Mouse (Mus musculus): ENCODE data around the gene Gm37240. TPM values are rescaled to one million over a fixed set of nuclear protein-coding genes. Genes with fewer than 3 reads are reported as not detected.
A peak's percentile ranks its signal among the peaks of the same experiment; 100 is the strongest.

Gene Gm37240
- polyA plus RNA-seq, 1 experiment from 2014 or later = 0.16 TPM

GRCm38 (mm10) chr3:85126970-85127369 lies 760.3 kb downstream of the Gm37240 start:
- H3K4me1 ChIP-seq (replicated peaks) = no peaks in the 10 kb centered on the region; the same call in 1 of the 2 replicates
- H3K27me3 ChIP-seq = no peaks in the 10 kb centered on the region
- no peak overlapping the region for H3K27ac ChIP-seq
- H3K4me2 ChIP-seq (replicated peaks) = no peak overlapping the region
- no peak overlapping the region for H3K4me3 ChIP-seq (replicated peaks)
- H3K9me3 ChIP-seq = no peaks in the 10 kb centered on the region
- WGBS = 91% methylated on average over 7 of the region's 7 CpGs
- H3K36me3 ChIP-seq = no peaks in the 10 kb centered on the region
- no peak for ATAC-seq
- no peak overlapping the region for H3K9ac ChIP-seq (replicated peaks)

DNA sequence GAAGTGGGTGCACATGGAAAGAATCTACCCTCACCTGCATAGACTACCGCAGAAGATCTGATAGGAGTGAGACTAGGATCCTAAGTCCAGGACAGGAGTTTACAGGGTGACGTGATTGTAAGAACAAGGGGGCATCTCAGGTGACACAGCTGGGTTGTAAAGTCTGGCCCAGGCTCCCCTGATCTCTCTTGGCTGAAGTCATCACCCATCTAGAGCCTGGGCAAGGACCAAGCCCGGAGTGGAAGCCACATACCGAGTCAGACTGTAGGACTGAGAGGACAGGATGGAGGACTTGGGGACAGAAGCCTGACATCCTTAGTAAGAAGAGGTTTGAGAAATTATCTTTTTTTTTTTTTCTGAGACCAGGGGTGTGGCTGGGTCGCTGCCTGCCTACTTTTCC lies 761.8 kb downstream of the Gm37240 start:
- Histone ChIP-seq H3K27ac (no peak overlapping the region), H3K4me1 (replicated peaks) (no peaks in the 10 kb centered on the region; the same call in 1 of the 2 replicates), H3K9me3 (no peaks in the 10 kb centered on the region), H3K4me2 (replicated peaks) (no peak overlapping the region), H3K4me3 (replicated peaks) (no peak overlapping the region), H3K36me3 (no peaks in the 10 kb centered on the region), H3K9ac (replicated peaks) (no peak overlapping the region), H3K27me3 (no peaks in the 10 kb centered on the region)
- ATAC-seq = no peak
- WGBS = 92% methylated on average over 5 of the region's 5 CpGs

DNA sequence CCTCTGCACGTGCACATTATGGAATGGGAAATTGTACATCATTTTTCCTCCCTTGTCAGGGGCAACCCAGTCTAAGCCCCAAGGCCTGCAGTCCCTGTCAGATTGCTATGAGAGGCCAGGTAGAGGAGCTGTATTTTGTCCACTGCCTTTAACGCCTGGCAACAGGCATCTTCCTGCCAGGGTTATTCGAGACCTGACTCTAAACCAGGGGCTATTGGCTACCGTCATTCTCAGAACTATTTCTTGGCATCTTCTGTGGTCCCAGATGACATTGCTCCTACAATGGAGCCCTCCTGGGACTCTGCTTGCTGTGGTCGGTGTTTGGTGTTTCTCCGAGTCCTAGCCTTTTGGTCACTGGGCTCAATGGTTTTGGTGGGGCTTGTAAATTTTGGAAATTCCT lies 762.4 kb downstream of the Gm37240 start:
- no peaks in the 10 kb centered on the region for H3K9me3 ChIP-seq
- H3K4me3 ChIP-seq (replicated peaks) = no peak overlapping the region
- no peak for ATAC-seq
- WGBS = 92% methylated on average over 6 of the region's 6 CpGs
- H3K27me3 ChIP-seq = no peaks in the 10 kb centered on the region
- H3K36me3 ChIP-seq = no peaks in the 10 kb centered on the region
- no peak overlapping the region for H3K4me2 ChIP-seq (replicated peaks)
- H3K9ac ChIP-seq (replicated peaks) = no peak overlapping the region
- H3K4me1 ChIP-seq (replicated peaks) = no peaks in the 10 kb centered on the region; the same call in 1 of the 2 replicates
- no peak overlapping the region for H3K27ac ChIP-seq

- Histone ChIP-seq H3K9me3 (no peaks in the 10 kb centered on the region), H3K4me1 (replicated peaks) (no peaks in the 10 kb centered on the region; the same call in 1 of the 2 replicates), H3K9ac (replicated peaks) (no peak overlapping the region), H3K36me3 (no peaks in the 10 kb centered on the region), H3K4me3 (replicated peaks) (no peak overlapping the region), H3K4me2 (replicated peaks) (no peak overlapping the region), H3K27ac (no peak overlapping the region), H3K27me3 (no peaks in the 10 kb centered on the region)
- 88% methylated on average over 7 of the region's 7 CpGs for WGBS
- ATAC-seq = no peak
Observed at GRCm38 (mm10) chr3:85124410-85124809, 762.9 kb downstream of the Gm37240 start.

DNA sequence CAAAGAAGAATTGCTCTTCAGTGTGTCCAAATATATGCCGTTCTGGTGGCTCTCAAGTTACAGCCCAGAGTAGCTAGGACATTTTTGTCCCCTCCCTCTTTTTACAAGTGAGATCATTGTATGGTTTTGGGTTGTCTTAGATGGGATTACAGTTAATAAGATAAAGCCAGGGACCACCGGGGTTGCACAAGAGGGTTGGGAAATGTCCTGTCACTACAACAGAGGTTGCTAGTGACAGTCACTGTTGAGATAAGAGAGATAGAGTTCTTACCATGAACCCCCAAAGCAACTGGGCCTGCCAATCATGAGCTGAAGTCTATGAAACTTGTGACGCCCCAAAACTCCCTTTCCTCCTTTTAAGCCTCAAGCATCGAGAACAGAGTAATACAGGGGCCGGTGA lies 769.6 kb downstream of the Gm37240 start:
- Histone ChIP-seq H3K36me3 (no peaks in the 10 kb centered on the region), H3K9ac (replicated peaks) (no peak overlapping the region), H3K9me3 (no peaks in the 10 kb centered on the region), H3K27me3 (no peaks in the 10 kb centered on the region), H3K4me3 (replicated peaks) (no peak overlapping the region), H3K4me2 (replicated peaks) (no peak overlapping the region), H3K4me1 (replicated peaks) (no peaks in the 10 kb centered on the region; the same call in 1 of the 2 replicates), H3K27ac (no peak overlapping the region)
- no peak for ATAC-seq
- WGBS = 83% methylated on average over 5 of the region's 5 CpGs

DNA sequence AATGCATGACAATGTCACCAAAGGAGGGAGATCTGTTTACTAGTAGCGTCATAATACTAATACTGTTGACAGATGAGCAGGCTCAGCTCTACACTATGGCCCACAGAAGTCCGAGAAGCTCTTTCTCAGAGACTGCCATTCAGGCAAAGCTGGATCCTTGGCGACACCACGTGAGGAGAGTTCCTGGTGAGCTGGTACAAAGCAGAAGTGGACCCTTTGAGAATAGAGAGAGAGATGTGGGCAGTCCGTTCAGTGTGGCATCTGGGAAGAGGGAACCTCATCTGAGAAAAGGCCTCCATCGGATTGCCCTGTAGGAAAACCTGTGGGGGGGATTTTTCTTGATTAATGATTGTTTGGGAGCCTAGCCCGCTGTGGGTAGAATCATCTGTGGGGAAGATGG lies 770.3 kb downstream of the Gm37240 start:
- no peaks in the 10 kb centered on the region for H3K36me3 ChIP-seq
- WGBS = 83% methylated on average over 7 of the region's 7 CpGs

DNA sequence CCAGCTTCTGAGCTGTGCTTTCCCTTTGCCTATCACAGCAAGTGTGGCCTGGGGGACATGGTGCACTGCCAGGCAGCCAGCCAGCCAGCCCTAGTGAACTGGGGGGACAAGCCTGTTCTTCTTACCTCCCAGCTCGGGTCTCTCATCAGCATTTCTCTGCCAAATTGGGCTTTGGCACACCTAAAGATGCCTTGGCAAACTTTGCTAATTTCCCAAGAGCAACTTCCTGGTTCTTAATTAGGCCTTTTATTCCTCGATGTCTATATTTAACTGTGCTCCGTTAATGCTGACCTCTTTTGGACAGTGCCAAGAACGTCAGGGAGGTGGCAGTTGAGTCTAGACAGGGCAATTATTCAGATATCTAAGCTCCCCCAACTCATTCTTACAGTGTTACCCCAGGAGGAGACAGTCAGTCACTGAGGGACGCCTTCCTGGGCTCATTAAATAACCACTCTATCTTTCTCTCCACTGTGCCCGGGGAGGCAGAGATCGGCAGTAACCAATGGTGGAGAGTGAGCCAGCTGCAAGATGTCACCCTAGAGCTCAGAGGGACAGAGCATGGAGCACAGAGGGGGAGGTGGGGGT lies 771.3 kb downstream of the Gm37240 start:
- Histone ChIP-seq H3K4me3 (replicated peaks) (no peak overlapping the region), H3K36me3 (no peaks in the 10 kb centered on the region), H3K27me3 (no peaks in the 10 kb centered on the region), H3K9ac (replicated peaks) (no peak overlapping the region), H3K27ac (no peak overlapping the region), H3K9me3 (no peaks in the 10 kb centered on the region), H3K4me2 (replicated peaks) (no peak overlapping the region), H3K4me1 (replicated peaks) (no peaks in the 10 kb centered on the region)
- ATAC-seq = 0 out of 2 replicates have a peak, but pooled peaks have one; percentile 30
- WGBS = 76% methylated on average over 7 of the region's 7 CpGs

More for the DNA sequence above, 770.3 kb downstream of the Gm37240 start:
- H3K9ac ChIP-seq (replicated peaks) = no peak overlapping the region
- no peak overlapping the region for H3K27ac ChIP-seq
- no peaks in the 10 kb centered on the region for H3K27me3 ChIP-seq
- H3K4me1 ChIP-seq (replicated peaks) = no peaks in the 10 kb centered on the region; the same call in 1 of the 2 replicates
- no peak overlapping the region for H3K4me3 ChIP-seq (replicated peaks)
- ATAC-seq = no peak
- H3K9me3 ChIP-seq = no peaks in the 10 kb centered on the region
- H3K4me2 ChIP-seq (replicated peaks) = no peak overlapping the region

GRCm38 (mm10) chr3:85113565-85113964 lies 773.8 kb downstream of the Gm37240 start:
- WGBS = 89% methylated on average over 1 of the region's 1 CpGs
- Histone ChIP-seq H3K27me3 (no peaks in the 10 kb centered on the region), H3K36me3 (no peaks in the 10 kb centered on the region), H3K27ac (no peak overlapping the region), H3K9ac (replicated peaks) (no peak overlapping the region), H3K4me3 (replicated peaks) (no peak overlapping the region), H3K4me2 (replicated peaks) (no peak overlapping the region), H3K9me3 (no peaks in the 10 kb centered on the region), H3K4me1 (replicated peaks) (peaks cover 5% of the 10 kb centered on the region; the same call in 1 of the 2 replicates)
- no peak for ATAC-seq

GRCm38 (mm10) chr3:85110762-85111161 lies 776.6 kb downstream of the Gm37240 start:
- ATAC-seq = no peak
- 28% methylated on average over 4 of the region's 4 CpGs for WGBS
- H3K9me3 ChIP-seq = no peaks in the 10 kb centered on the region
- H3K4me1 ChIP-seq (replicated peaks) = peaks cover 11% of the 10 kb centered on the region
- no peak overlapping the region for H3K27ac ChIP-seq
- no peak overlapping the region for H3K4me3 ChIP-seq (replicated peaks)
- no peaks in the 10 kb centered on the region for H3K27me3 ChIP-seq
- no peak overlapping the region for H3K4me2 ChIP-seq (replicated peaks)
- no peak overlapping the region for H3K9ac ChIP-seq (replicated peaks)
- no peaks in the 10 kb centered on the region for H3K36me3 ChIP-seq

DNA sequence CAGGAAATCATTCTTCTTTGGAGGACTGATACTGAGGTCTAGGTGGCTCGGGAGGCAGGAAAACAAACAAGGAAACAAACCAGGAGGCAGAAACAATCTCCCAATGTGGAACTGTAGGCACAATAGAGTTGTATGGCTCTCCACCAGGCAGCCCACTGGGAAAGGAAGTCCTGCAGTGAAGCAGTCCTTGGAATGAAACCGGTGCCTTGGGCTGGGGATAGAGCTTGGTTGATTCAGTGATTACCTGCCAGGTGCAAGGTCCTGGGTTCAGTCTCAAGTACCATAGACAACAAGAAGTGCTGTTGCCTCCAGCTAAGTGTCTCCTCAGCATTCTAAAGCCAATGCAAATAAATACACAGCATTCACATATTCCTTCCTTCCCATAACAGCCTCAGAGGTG lies 778.1 kb downstream of the Gm37240 start:
- H3K9ac ChIP-seq (replicated peaks) = no peak overlapping the region
- H3K4me3 ChIP-seq (replicated peaks) = no peak overlapping the region
- no peak overlapping the region for H3K4me2 ChIP-seq (replicated peaks)
- no peaks in the 10 kb centered on the region for H3K36me3 ChIP-seq
- no peak for ATAC-seq
- no peaks in the 10 kb centered on the region for H3K9me3 ChIP-seq
- peaks cover 11% of the 10 kb centered on the region for H3K4me1 ChIP-seq (replicated peaks)
- H3K27ac ChIP-seq = no peak overlapping the region
- WGBS = 66% methylated on average over 2 of the region's 2 CpGs
- no peaks in the 10 kb centered on the region for H3K27me3 ChIP-seq

- Histone ChIP-seq H3K36me3 (no peaks in the 10 kb centered on the region), H3K27me3 (no peaks in the 10 kb centered on the region), H3K4me1 (replicated peaks) (peaks cover 11% of the 10 kb centered on the region), H3K4me3 (replicated peaks) (no peak overlapping the region), H3K4me2 (replicated peaks) (no peak overlapping the region), H3K9ac (replicated peaks) (no peak overlapping the region), H3K27ac (no peak overlapping the region), H3K9me3 (no peaks in the 10 kb centered on the region)
- 82% methylated on average over 3 of the region's 3 CpGs for WGBS
- ATAC-seq = no peak
Observed at GRCm38 (mm10) chr3:85108396-85108795, 778.9 kb downstream of the Gm37240 start.

- ATAC-seq = no peak
- H3K36me3 ChIP-seq = no peaks in the 10 kb centered on the region
- H3K9me3 ChIP-seq = no peaks in the 10 kb centered on the region
- peaks cover 11% of the 10 kb centered on the region for H3K4me1 ChIP-seq (replicated peaks)
- H3K27ac ChIP-seq = no peak overlapping the region
- no peak overlapping the region for H3K4me3 ChIP-seq (replicated peaks)
- WGBS = 70% methylated on average over 11 of the region's 11 CpGs
- no peak overlapping the region for H3K4me2 ChIP-seq (replicated peaks)
- H3K27me3 ChIP-seq = no peaks in the 10 kb centered on the region
- H3K9ac ChIP-seq (replicated peaks) = no peak overlapping the region
Observed at GRCm38 (mm10) chr3:85106956-85107355, 780.4 kb downstream of the Gm37240 start.

DNA sequence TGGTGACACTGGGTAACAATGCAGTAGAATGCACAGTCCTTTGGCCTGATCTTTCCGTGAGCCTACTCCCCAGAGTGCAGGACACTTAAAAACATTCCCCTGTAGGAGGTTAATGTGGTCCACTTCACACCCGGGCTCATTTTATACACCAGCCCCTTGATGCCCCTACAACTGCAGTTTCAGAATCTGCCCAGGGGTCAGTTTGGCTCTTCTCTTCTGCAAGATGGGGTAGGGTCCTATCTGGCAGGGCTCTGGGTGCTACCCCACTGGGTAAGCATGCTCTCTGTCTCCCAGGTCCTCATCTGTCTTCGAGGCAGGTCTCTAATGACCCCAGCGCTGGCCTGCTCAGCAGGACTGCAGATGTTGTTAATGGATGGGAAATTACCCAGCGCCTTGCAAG lies 783.0 kb downstream of the Gm37240 start:
- no peak for ATAC-seq
- Histone ChIP-seq H3K4me3 (replicated peaks) (no peak overlapping the region), H3K36me3 (no peaks in the 10 kb centered on the region), H3K27me3 (no peaks in the 10 kb centered on the region), H3K9ac (replicated peaks) (no peak overlapping the region), H3K27ac (no peak overlapping the region), H3K4me2 (replicated peaks) (no peak overlapping the region), H3K9me3 (no peaks in the 10 kb centered on the region), H3K4me1 (replicated peaks) (peaks cover 7% of the 10 kb centered on the region; the same call in 1 of the 2 replicates)
- 79% methylated on average over 5 of the region's 5 CpGs for WGBS

Measured in midbrain, embryonic 13.5 days (tissue).